Mouse (Mus musculus) ES-Bruce4 (cell line): Measurements from ENCODE around the gene Vmn1r194. TPM values are rescaled to one million over a fixed set of nuclear protein-coding genes. Genes with fewer than 3 reads are reported as not detected.
"Not testable (repeated sequence)": the region's sequence is repeated elsewhere in the genome, so short reads cannot be mapped to it uniquely, and the experiment has no call there.

Source experiments
- H3K27ac ChIP-seq: 2 replicates; pipeline ENCODE4 v1.5.1; 2012; ENCODE audit warnings: low read length, inconsistent platforms; ENCODE audit not compliant: insufficient read depth
- H3K27me3 ChIP-seq: 2 replicates; pipeline ENCODE4 v1.6.1; 2012; ENCODE audit warnings: mild to moderate bottlenecking, low read length, inconsistent platforms; ENCODE audit not compliant: control insufficient read depth, poor library complexity, insufficient read depth, severe bottlenecking
- H3K36me3 ChIP-seq: 2 replicates; pipeline ENCODE4 v1.6.1; 2012; ENCODE audit warnings: inconsistent platforms, mild to moderate bottlenecking, low read length, moderate library complexity; ENCODE audit not compliant: control insufficient read depth, poor library complexity, insufficient read depth, severe bottlenecking
- H3K4me1 ChIP-seq: one replicate; pipeline ENCODE4 v1.8.1; 2011; ENCODE audit warnings: low read length; ENCODE audit not compliant: control insufficient read depth, insufficient read depth
- H3K4me3 ChIP-seq: 2 replicates; pipeline ENCODE4 v1.5.1; 2011; ENCODE audit warnings: low read depth, mild to moderate bottlenecking, low read length
- H3K9ac ChIP-seq: 2 replicates; pipeline ENCODE4 v1.6.1; 2012; ENCODE audit warnings: low read depth, mild to moderate bottlenecking, inconsistent platforms; ENCODE audit not compliant: poor library complexity, severe bottlenecking
- H3K9me3 ChIP-seq: replicated peaks from 2 replicates; pipeline ENCODE4 v1.6.1; 2012; ENCODE audit warnings: mild to moderate bottlenecking, low read length, inconsistent platforms; ENCODE audit not compliant: control insufficient read depth, poor library complexity, insufficient read depth, severe bottlenecking
- CTCF ChIP-seq: IDR thresholded peaks from one replicate; pipeline ENCODE4 v1.8.1; 2011; ENCODE audit warnings: low read depth, low read length
- EP300 ChIP-seq: IDR thresholded peaks from 2 replicates; pipeline ENCODE4 v1.6.1; 2011; ENCODE audit warnings: low read depth, low read length; ENCODE audit not compliant: insufficient read depth
- POLR2A ChIP-seq: IDR thresholded peaks from one replicate; pipeline ENCODE4 v1.8.1; 2011; ENCODE audit warnings: low read length; ENCODE audit not compliant: insufficient read depth
- polyA plus RNA-seq: library from polyadenylated mRNA; stranded (reverse); fragments of >200 nt; gene quantifications from 2 replicates; pipeline ENCODE4 v1.2.4, GENCODE M21; 2011; ENCODE audit warnings: low read depth; ENCODE audit not compliant: missing spikeins, insufficient read depth, insufficient read length

The Vmn1r194 gene
- not detected in 2 replicates for polyA plus RNA-seq

DNA sequence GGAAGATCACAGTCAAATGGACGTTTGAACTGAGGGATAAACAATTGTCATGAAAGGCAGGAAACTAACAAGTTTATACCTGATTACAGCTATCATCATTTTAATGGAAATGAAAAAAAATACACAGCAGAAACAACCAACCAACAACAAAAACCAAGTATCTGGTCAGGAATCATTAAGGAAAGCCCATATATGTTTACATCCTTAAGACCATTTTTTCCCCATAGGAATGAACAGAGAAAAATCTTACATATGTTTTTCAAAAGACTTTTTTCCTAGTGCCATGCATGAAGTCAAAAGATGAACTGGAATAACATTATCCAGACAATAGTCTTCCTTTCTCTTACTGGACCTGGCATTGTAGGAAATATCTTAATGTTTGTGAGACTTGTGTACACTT is at the start of gene Vmn1r194:
Vmn1r194 (plus strand) TSS at position 301 of the 400 bp plus-strand sequence.
- H3K4me3 ChIP-seq, result no peak within 1 kb of the TSS
- no peak within 1 kb of the TSS for H3K27ac ChIP-seq
- no peaks in the 10 kb centered on the region for H3K9me3 ChIP-seq
- no peaks in the 10 kb centered on the region for H3K4me1 ChIP-seq
- H3K9ac ChIP-seq, result no peak within 1 kb of the TSS
- no peaks in the 10 kb centered on the region for H3K36me3 ChIP-seq
- no peaks in the 10 kb centered on the region for H3K27me3 ChIP-seq
- TF ChIP-seq CTCF (no peak), POLR2A (no peak), EP300 (no peak)

DNA sequence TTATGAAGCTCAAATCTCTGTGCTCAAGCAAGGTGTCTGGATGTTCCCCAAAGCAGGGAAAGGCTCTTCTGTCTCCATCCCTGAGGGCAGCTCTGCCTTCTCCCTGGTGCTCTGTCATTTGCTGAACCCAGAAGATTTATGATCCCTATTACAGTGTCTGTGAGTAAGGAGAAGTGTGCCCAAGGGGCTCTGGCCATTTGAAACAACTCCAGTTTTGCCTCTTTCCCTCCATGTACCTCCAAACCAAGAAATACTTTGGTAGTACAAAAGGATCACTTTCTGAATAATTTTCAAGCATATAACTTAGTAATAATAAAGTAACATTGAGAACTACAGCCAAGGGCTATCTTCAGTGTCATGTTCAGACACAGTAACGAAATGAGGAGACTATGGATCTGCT is 21.0 kb upstream of the Vmn1r194 start, which contains the start of gene Vmn1r193:
Vmn1r193 (minus strand) TSS at position 101 of the 400 bp plus-strand sequence.
- not testable (repeated sequence) for H3K9me3 ChIP-seq, H3K27me3 ChIP-seq, H3K27ac ChIP-seq, H3K4me3 ChIP-seq, H3K4me1 ChIP-seq, H3K36me3 ChIP-seq, H3K9ac ChIP-seq

DNA sequence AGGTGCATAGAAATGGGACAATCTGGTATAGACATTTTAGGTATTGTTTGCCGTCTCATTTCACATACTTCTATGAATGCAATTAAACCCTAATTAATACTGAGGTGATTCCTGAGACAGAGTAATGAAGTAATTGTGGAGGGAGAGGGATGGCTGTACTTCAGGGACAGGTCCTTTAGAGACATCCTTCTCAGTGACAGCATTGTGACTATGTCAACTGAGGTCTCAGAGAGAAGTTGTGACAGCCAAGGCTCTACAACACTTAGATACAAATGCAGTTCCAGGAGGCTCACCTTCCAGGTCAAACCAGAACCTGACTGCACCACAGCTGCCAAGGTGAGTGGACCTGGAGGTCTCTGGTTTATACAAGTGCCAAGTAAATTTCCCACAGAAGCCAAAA is 26.2 kb downstream of the Vmn1r194 start, which contains the start of gene Vmn1r195:
Vmn1r195 (plus strand) TSS at position 301 of the 400 bp plus-strand sequence.
- H3K4me1 ChIP-seq, H3K27ac ChIP-seq, H3K36me3 ChIP-seq, H3K9me3 ChIP-seq, H3K27me3 ChIP-seq, H3K9ac ChIP-seq, H3K4me3 ChIP-seq: not testable (repeated sequence)

DNA sequence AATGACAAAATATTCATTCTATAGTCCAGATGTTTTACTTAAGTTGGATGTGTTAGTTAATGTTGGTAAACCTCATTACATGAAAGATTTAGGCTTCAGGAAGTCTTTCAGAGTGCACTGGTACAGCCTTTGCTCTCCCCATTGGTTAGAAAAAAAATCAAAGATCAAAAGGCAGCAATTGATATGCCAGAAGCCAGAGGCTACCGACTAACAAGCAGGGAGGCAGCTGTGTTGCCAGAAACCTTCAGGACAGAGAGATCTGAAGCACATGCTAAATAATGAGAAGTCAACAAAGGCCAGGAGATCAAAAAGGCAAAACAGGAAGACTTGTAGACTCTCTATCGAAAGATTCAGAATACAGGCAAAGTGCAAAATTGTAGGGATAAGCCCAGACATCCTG is 27.7 kb downstream of the Vmn1r194 start:
- H3K27ac ChIP-seq, result no peak overlapping the region
- TF ChIP-seq POLR2A, result no peak
- TF ChIP-seq CTCF, result no peak
- TF ChIP-seq EP300, result no peak
- no peaks in the 10 kb centered on the region for H3K9me3 ChIP-seq
- H3K9ac ChIP-seq, result no peak overlapping the region
- H3K27me3 ChIP-seq, result no peaks in the 10 kb centered on the region
- no peak overlapping the region for H3K4me3 ChIP-seq
- H3K36me3 ChIP-seq, result no peaks in the 10 kb centered on the region
- H3K4me1 ChIP-seq, result no peaks in the 10 kb centered on the region

DNA sequence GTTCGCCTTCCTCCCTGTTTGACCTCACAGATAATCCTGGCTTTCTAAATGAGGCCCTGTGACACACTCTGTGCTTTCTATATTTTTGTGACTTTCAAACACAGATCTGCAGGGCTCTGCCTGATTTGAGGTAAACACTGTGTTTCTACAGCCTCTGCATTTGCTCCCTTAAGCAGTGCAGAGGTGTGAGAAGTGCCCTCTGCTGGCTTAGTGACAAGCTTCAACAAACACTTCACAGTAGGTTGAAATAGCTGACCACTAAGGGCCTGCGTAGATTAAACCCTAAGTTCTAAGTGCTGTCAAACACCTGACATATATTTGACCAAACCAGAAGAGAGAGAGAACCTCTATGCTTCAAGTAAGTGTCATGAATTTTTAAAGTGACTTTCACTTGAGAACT is 40.6 kb downstream of the Vmn1r194 start:
- Histone ChIP-seq H3K9me3 (no peaks in the 10 kb centered on the region; the same call in 1 of the 2 replicates), H3K36me3 (no peaks in the 10 kb centered on the region), H3K4me1 (no peaks in the 10 kb centered on the region), H3K9ac (no peak overlapping the region), H3K27me3 (no peaks in the 10 kb centered on the region), H3K4me3 (no peak overlapping the region), H3K27ac (no peak overlapping the region)
- TF ChIP-seq CTCF (no peak), EP300 (no peak), POLR2A (no peak)

DNA sequence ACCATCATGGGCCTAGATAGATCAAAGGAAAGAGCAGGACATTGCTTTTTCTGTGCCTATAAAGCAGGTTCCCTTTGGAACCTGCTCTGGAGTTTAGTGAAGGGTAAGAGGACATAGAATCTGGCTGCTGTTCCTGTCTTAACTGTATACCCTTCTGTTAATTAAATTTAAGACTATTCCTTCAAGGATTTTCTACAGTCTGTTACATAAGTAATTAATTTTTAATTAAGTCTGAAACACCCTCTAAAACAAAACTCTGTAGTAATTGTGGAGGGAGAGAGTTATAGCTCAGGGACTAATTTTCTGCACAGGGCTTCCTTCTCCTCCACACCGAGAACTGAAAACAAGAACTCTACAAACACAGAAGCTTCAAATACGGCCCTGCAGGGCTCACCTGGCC is 45.6 kb downstream of the Vmn1r194 start, which contains the start of gene Vmn1r196:
Vmn1r196 (plus strand) TSS at position 301 of the 400 bp plus-strand sequence.
- Histone ChIP-seq H3K27me3 (no peaks in the 10 kb centered on the region), H3K36me3 (no peaks in the 10 kb centered on the region), H3K27ac (no peak within 1 kb of the TSS), H3K4me3 (no peak within 1 kb of the TSS), H3K9ac (no peak within 1 kb of the TSS), H3K9me3 (no peaks in the 10 kb centered on the region; the same call in 1 of the 2 replicates), H3K4me1 (no peaks in the 10 kb centered on the region)
- TF ChIP-seq EP300, result no peak
- no peak for TF ChIP-seq CTCF
- no peak for TF ChIP-seq POLR2A

Other genes starting within 250 kb of the Vmn1r194 start
- gene Prss16, start 234.5 kb upstream of the Vmn1r194 start, polyA plus RNA-seq, result 4.1 and 6.9 TPM in 2 replicates
- 13.0 and 17.2 TPM in 2 replicates for gene Hist1h2ah, start 208.6 kb upstream of the Vmn1r194 start, polyA plus RNA-seq
- 54.4 and 58.6 TPM in 2 replicates for gene Hist1h2bk, start 208.3 kb upstream of the Vmn1r194 start, polyA plus RNA-seq
- 5.6 and 6.5 TPM in 2 replicates for gene Hist1h4i, start 202.9 kb upstream of the Vmn1r194 start, polyA plus RNA-seq
- 6.3 and 7.9 TPM in 2 replicates for gene Hist1h2ag, start 201.3 kb upstream of the Vmn1r194 start, polyA plus RNA-seq
- 14.6 and 19.9 TPM in 2 replicates for gene Hist1h2bj, start 201.0 kb upstream of the Vmn1r194 start, polyA plus RNA-seq
- not detected in 2 replicates for gene Vmn1r188, start 159.8 kb upstream of the Vmn1r194 start, polyA plus RNA-seq
- not detected in 2 replicates for gene Vmn1r189, start 138.4 kb upstream of the Vmn1r194 start, polyA plus RNA-seq
- not detected in 2 replicates for gene Vmn1r191, start 60.2 kb upstream of the Vmn1r194 start, polyA plus RNA-seq
- gene Vmn1r192, start 53.1 kb upstream of the Vmn1r194 start, polyA plus RNA-seq, result not detected in 2 replicates
- gene Vmn1r193, start 21.1 kb upstream of the Vmn1r194 start, polyA plus RNA-seq, result not detected in 2 replicates
- gene Vmn1r195, start 26.3 kb downstream of the Vmn1r194 start, polyA plus RNA-seq, result not detected in 2 replicates
- not detected in 2 replicates for gene Vmn1r196, start 45.7 kb downstream of the Vmn1r194 start, polyA plus RNA-seq
- 0.12 TPM in 1 of 2 replicates, not detected in the other for gene Vmn1r197, start 80.4 kb downstream of the Vmn1r194 start, polyA plus RNA-seq
- not detected in 2 replicates for gene Vmn1r198, start 106.1 kb downstream of the Vmn1r194 start, polyA plus RNA-seq
- gene Vmn1r199, start 135.6 kb downstream of the Vmn1r194 start, polyA plus RNA-seq, result not detected in 2 replicates
- gene Vmn1r200, start 146.2 kb downstream of the Vmn1r194 start, polyA plus RNA-seq, result not detected in 2 replicates
- gene Vmn1r201, start 227.7 kb downstream of the Vmn1r194 start, polyA plus RNA-seq, result 0.12 TPM in 1 of 2 replicates, not detected in the other